Mouse (Mus musculus): ENCODE data around the gene Kif24.

DNA sequence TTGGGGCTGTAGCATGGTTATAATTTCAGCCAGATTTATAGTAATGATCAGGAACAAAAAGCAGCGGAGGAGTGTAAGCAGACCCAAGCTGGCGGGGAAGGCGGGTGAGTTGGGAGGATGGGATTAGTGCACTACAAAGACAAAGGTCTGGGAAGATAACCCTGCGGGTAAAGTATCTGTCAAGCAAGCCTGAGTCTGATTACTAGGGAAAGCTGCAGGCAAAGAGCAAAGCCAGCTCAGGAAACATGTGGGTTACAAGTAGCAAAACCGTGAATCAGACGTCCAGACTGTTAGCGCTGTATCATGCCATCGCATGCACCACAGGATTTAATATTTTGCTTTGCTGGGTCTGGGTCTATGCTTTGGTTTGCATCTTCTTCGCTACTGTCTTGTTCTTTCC is 58.1 kb downstream of the Kif24 start:
- TF ChIP-seq POLR2A (IDR thresholded peaks at IDR 0.05; ENCODE audit: low read depth, low read length) (no peak), CTCF (IDR thresholded peaks at IDR 0.05; ENCODE audit: extremely low read depth, insufficient read depth, insufficient read length, insufficient replicate concordance) (no peak)

Measured in spleen, adult 2 months (tissue).